Mouse (Mus musculus): Measurements from ENCODE around the gene Ccnb1ip1. TPM values are rescaled to one million over a fixed set of nuclear protein-coding genes. Genes with fewer than 3 reads are reported as not detected.

Ccnb1ip1 gene
- polyA plus RNA-seq, 1 experiment, result not detected

DNA sequence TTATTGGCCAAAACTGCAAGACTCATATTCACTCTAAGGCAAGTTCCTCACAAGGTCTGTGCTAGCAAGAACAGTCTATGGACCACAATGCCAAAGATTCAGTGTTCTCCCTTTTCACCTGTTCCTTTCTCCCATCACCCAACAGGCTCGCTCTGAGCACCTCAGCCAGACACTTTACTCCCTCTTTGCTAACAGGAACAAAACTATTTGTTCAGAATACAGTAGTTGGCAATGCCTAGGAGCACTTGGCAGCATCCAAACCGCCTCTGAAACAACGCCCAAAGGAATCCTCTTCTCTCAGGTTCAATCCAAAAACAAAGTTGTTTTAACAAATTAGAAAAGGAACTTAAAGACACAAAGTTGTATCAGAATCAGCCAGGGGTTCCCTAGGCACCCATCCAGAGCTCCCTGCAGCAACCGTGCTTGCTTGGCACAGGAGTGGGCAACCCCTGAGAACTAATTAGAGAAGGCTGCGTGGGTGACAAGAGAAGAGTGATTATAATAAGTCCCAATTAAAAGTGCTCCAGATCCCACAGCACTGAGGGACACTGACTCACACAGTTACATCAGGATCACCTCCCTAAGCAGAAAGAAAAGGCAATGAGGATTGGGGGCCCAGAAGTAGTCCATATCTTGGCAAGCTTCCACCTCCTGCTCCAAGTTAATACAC is 49.0 kb downstream of the Ccnb1ip1 start:
- 91% methylated on average over 5 of the region's 5 CpGs for WGBS

DNA sequence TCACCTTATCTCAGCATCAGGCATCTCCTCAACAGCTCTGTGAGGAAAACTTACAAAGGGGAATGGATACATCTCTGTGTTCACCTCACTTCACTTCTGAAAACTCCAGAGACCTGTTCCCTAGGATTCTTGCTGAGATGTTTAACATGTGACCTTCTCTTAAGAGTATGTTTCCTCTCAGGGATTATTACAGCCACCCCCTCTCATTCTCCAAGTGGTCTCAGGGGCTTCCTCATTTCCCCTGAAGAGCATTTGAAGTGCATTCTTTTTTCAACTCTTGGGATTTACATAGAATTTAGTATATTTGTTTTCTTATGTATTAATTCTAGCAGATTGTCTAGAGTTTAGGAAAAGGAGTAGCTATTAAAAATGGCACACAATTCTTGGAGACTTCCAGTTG is 62.5 kb downstream of the Ccnb1ip1 start, which contains the start of gene Olfr749:
TSS of gene Olfr749 (minus strand) at position 101 of the 400 bp plus-strand sequence.
- Histone ChIP-seq H3K4me1 (replicated peaks; ENCODE audit: control insufficient read depth, insufficient read depth, low read length) (no peaks in the 10 kb centered on the region), H3K27ac (ENCODE audit: control insufficient read depth, insufficient read depth, low read length) (no peak within 1 kb of the TSS), H3K36me3 (ENCODE audit: control insufficient read depth, insufficient read depth, low read length) (no peaks in the 10 kb centered on the region), H3K27me3 (ENCODE audit: control insufficient read depth, insufficient read depth, low read length) (no peaks in the 10 kb centered on the region), H3K4me3 (ENCODE audit: control insufficient read depth, insufficient read depth, low read length) (no peak within 1 kb of the TSS)
- TF ChIP-seq POLR2A (IDR thresholded peaks at IDR 0.05; ENCODE audit: control insufficient read depth, extremely low read depth, insufficient read depth, low read length, poor library complexity) (no peak), CTCF (IDR thresholded peaks at IDR 0.05; ENCODE audit: borderline replicate concordance, control insufficient read depth, extremely low read depth, insufficient read depth, low read length, poor library complexity) (no peak)
- DNase-seq, result no peak

More for the DNA sequence above, 49.0 kb downstream of the Ccnb1ip1 start:
- no peak for DNase-seq
- no peaks in the 10 kb centered on the region for H3K27me3 ChIP-seq (ENCODE audit: control insufficient read depth, insufficient read depth, low read length)
- TF ChIP-seq CTCF (IDR thresholded peaks at IDR 0.05; ENCODE audit: borderline replicate concordance, control insufficient read depth, extremely low read depth, insufficient read depth, low read length, poor library complexity) (no peak), POLR2A (IDR thresholded peaks at IDR 0.05; ENCODE audit: control insufficient read depth, extremely low read depth, insufficient read depth, low read length, poor library complexity) (no peak)
- no peaks in the 10 kb centered on the region for H3K4me1 ChIP-seq (replicated peaks; ENCODE audit: control insufficient read depth, insufficient read depth, low read length)
- H3K27ac ChIP-seq (ENCODE audit: control insufficient read depth, insufficient read depth, low read length), result no peak overlapping the region
- no peak overlapping the region for H3K4me3 ChIP-seq (ENCODE audit: control insufficient read depth, insufficient read depth, low read length)
- peaks cover 1% of the 10 kb centered on the region; the same call in 1 of the 2 replicates for H3K36me3 ChIP-seq (ENCODE audit: control insufficient read depth, insufficient read depth, low read length)

DNA sequence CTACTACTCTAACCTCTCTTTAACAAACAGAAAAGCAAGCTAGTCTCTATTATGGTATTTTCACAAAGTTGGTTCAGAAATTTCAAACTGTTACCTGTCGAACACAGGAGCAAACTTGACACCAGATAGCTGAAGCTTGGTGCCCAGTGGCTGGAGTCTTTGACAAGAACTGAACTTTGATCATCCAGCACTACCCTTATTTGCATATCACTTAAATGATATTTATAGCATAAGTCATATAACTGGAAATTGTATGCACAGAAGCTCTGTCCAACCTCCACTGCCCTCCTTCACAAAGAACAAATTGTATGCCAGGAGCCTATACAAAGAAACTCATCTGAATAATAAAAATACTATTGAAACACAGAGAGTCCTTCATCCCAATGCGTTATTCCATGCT is 65.9 kb downstream of the Ccnb1ip1 start:
- no peaks in the 10 kb centered on the region for H3K4me1 ChIP-seq (replicated peaks; ENCODE audit: control insufficient read depth, insufficient read depth, low read length)
- no peak overlapping the region for H3K27ac ChIP-seq (ENCODE audit: control insufficient read depth, insufficient read depth, low read length)
- H3K36me3 ChIP-seq (ENCODE audit: control insufficient read depth, insufficient read depth, low read length), result no peaks in the 10 kb centered on the region
- no peaks in the 10 kb centered on the region for H3K27me3 ChIP-seq (ENCODE audit: control insufficient read depth, insufficient read depth, low read length)
- TF ChIP-seq POLR2A (IDR thresholded peaks at IDR 0.05; ENCODE audit: control insufficient read depth, extremely low read depth, insufficient read depth, low read length, poor library complexity), result no peak
- no peak for TF ChIP-seq CTCF (IDR thresholded peaks at IDR 0.05; ENCODE audit: borderline replicate concordance, control insufficient read depth, extremely low read depth, insufficient read depth, low read length, poor library complexity)
- WGBS, result 89% methylated on average over 2 of the region's 2 CpGs
- no peak overlapping the region for H3K4me3 ChIP-seq (ENCODE audit: control insufficient read depth, insufficient read depth, low read length)
- DNase-seq, result no peak

DNA sequence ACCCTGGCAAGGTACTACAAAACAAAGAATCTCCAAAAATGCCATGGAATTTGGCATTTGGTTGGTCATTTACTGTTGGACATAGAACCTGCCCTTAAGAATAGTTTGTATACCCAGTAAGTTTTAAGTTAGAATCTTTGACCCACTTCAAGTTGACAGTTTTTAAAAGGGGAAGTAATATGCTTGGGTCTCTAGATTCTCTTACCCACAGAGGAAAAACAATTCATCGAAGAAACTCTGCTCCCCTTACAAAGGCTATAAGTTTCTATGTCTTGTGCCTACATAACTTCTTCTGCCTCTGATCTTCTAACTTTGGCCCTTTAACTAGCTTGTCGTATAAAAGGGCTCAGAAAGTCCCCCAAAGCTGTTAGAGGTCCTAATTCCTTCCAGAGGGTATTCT is 67.2 kb downstream of the Ccnb1ip1 start:
- 14% methylated on average over 2 of the region's 2 CpGs for WGBS

More for the DNA sequence above, 67.2 kb downstream of the Ccnb1ip1 start:
- no peak overlapping the region for H3K4me3 ChIP-seq (ENCODE audit: control insufficient read depth, insufficient read depth, low read length)
- no peak for TF ChIP-seq POLR2A (IDR thresholded peaks at IDR 0.05; ENCODE audit: control insufficient read depth, extremely low read depth, insufficient read depth, low read length, poor library complexity)
- no peak for TF ChIP-seq CTCF (IDR thresholded peaks at IDR 0.05; ENCODE audit: borderline replicate concordance, control insufficient read depth, extremely low read depth, insufficient read depth, low read length, poor library complexity)
- DNase-seq, result no peak
- no peaks in the 10 kb centered on the region for H3K27me3 ChIP-seq (ENCODE audit: control insufficient read depth, insufficient read depth, low read length)
- no peaks in the 10 kb centered on the region for H3K36me3 ChIP-seq (ENCODE audit: control insufficient read depth, insufficient read depth, low read length)
- no peak overlapping the region for H3K27ac ChIP-seq (ENCODE audit: control insufficient read depth, insufficient read depth, low read length)
- no peaks in the 10 kb centered on the region for H3K4me1 ChIP-seq (replicated peaks; ENCODE audit: control insufficient read depth, insufficient read depth, low read length)

Other genes with a start within 250 kb of the Ccnb1ip1 start
- gene Olfr744, start 192.9 kb downstream of the Ccnb1ip1 start, polyA plus RNA-seq (2012; rRNA removed), result not detected in 2 replicates
- not detected in 2 replicates for gene Olfr745, start 168.3 kb downstream of the Ccnb1ip1 start, polyA plus RNA-seq (2012; rRNA removed)
- not detected in 2 replicates for gene Olfr746, start 160.6 kb downstream of the Ccnb1ip1 start, polyA plus RNA-seq (2012; rRNA removed)
- gene Olfr747, start 114.5 kb downstream of the Ccnb1ip1 start, polyA plus RNA-seq (2012; rRNA removed), result not detected in 2 replicates
- gene Olfr748, start 100.4 kb downstream of the Ccnb1ip1 start, polyA plus RNA-seq (2012; rRNA removed), result not detected in 2 replicates
- gene Olfr749, start 62.6 kb downstream of the Ccnb1ip1 start, polyA plus RNA-seq (2012; rRNA removed), result not detected in 2 replicates
- 48.4 and 50.5 TPM in 2 replicates for gene Ttc5, start 22.2 kb downstream of the Ccnb1ip1 start, polyA plus RNA-seq (2012; rRNA removed)
- gene Parp2, start 109 bp upstream of the Ccnb1ip1 start, polyA plus RNA-seq (2012; rRNA removed), result 24.6 and 25.3 TPM in 2 replicates
- 29.0 and 32.2 TPM in 2 replicates for gene Tep1, start 62.8 kb upstream of the Ccnb1ip1 start, polyA plus RNA-seq (2012; rRNA removed)
- gene Klhl33, start 89.8 kb upstream of the Ccnb1ip1 start, polyA plus RNA-seq (2012; rRNA removed), result 0.31 and 1.0 TPM in 2 replicates
- 131 and 143 TPM in 2 replicates for gene Osgep, start 117.2 kb upstream of the Ccnb1ip1 start, polyA plus RNA-seq (2012; rRNA removed)
- 44.5 and 54.1 TPM in 2 replicates for gene Apex1, start 117.2 kb upstream of the Ccnb1ip1 start, polyA plus RNA-seq (2012; rRNA removed)
- gene Pip4p1, start 123.1 kb upstream of the Ccnb1ip1 start, polyA plus RNA-seq (2012; rRNA removed), result 90.8 and 93.2 TPM in 2 replicates
- gene Pnp, start 123.3 kb upstream of the Ccnb1ip1 start, polyA plus RNA-seq (2012; rRNA removed), result 29.1 and 33.6 TPM in 2 replicates
- gene Gm49342, start 136.8 kb upstream of the Ccnb1ip1 start, polyA plus RNA-seq (2012; rRNA removed), result 20.1 and 27.8 TPM in 2 replicates
- 0.71 and 0.93 TPM in 2 replicates for gene Pnp2, start 148.3 kb upstream of the Ccnb1ip1 start, polyA plus RNA-seq (2012; rRNA removed)
- gene Rnase10, start 200.0 kb upstream of the Ccnb1ip1 start, polyA plus RNA-seq (2012; rRNA removed), result 0.05 and 0.13 TPM in 2 replicates
- not detected in 2 replicates for gene Rnase9, start 234.1 kb upstream of the Ccnb1ip1 start, polyA plus RNA-seq (2012; rRNA removed)
- not detected in 2 replicates for gene Rnase11, start 242.4 kb upstream of the Ccnb1ip1 start, polyA plus RNA-seq (2012; rRNA removed)
- gene Rnase12, start 249.9 kb upstream of the Ccnb1ip1 start, polyA plus RNA-seq (2012; rRNA removed), result 0.31 and 0.49 TPM in 2 replicates

All from thymus, adult 2 months (tissue).